34 mouse cellular contexts compared by ENCODE assay signal in the genomic region with DNA sequence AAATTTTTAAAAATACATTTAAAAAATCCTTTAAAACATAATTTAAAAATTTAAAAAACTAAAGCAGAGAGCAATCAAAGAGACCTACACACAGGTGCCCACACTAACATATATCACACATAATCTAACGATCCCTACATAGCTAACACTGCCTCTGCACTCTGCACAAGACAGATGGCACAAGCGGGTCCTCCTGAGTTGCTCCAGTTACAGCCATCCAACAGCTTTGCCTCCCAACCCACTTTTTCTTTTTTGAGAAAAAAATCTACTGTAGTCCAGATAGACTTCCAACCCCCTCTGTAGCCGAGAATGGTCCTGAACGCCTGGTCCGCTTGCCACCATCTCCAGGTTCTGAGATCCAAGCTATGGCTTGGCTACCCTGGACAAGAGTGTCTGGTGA.
"Had no signal": no experiment of that assay in that cellular context is flagged by ENCODE, and none has a peak within 500 bp of the region (broad histone marks: within the 10 kb centered on the region; RNA-seq: fewer than 3 reads in every experiment).

No protein-coding gene starts in this region.

- ATAC-seq: hindbrain, embryonic 16.5 days; hindbrain, postnatal 0 days; inflammation-experienced regulatory T-cells, adult 6 months; intestine, embryonic 15.5 days; intestine, embryonic 16.5 days; intestine, postnatal 0 days had no signal

- H3K27ac ChIP-seq: heart, embryonic 13.5 days; heart, embryonic 15.5 days; hindbrain, embryonic 10.5 days; hindbrain, embryonic 12.5 days; hindbrain, embryonic 13.5 days; hindbrain, embryonic 14.5 days; hindbrain, embryonic 15.5 days; hindbrain, postnatal 0 days; intestine, embryonic 15.5 days; kidney, embryonic 15.5 days; kidney, postnatal 0 days; layer of hippocampus, adult 2 months; left cerebral cortex, adult 2 months had no signal

- H3K4me3 ChIP-seq: heart, embryonic 12.5 days; heart, embryonic 13.5 days; heart, embryonic 15.5 days; hindbrain, embryonic 10.5 days; hindbrain, embryonic 12.5 days; hindbrain, embryonic 13.5 days; hindbrain, embryonic 15.5 days; intestine, embryonic 15.5 days; kidney, embryonic 15.5 days; layer of hippocampus, adult 2 months; left cerebral cortex, adult 2 months had no signal

- DNase-seq: heart, postnatal 10 days; heart, postnatal 14 days; heart, postnatal 36 days; heart, postnatal 4 days; kidney, adult 11 months; kidney, adult 18-20 months; kidney, adult 2 months; kidney, adult 8-10 months; kidney, adult 9 months; kidney, postnatal 10 days; kidney, postnatal 14 days; kidney, postnatal 25 days; kidney, postnatal 36 days; kidney, postnatal 4 days; layer of hippocampus, adult 9-11 months; layer of hippocampus, postnatal 36 days had no signal
